Mouse (Mus musculus) mature B cell (primary cell): Measurements from ENCODE around the gene Sox12.

Experiments used
- in situ Hi-C: fragments of 300-500 bp; cut with MboI; formaldehyde crosslinking; loops from 2 replicates; pipeline ENCODE4 v1.14.3; 2019

Sox12 gene

GRCm38 (mm10) chr2:152399122-152399542 lies 1.3 kb upstream of the Sox12 start:
- in situ Hi-C loops = no loop called here

GRCm38 (mm10) chr2:152398691-152399090 lies 828 bp upstream of the Sox12 start:
- in situ Hi-C loops = no loop called here

GRCm38 (mm10) chr2:152397004-152397589 lies 766 bp downstream of the Sox12 start:
- in situ Hi-C loops = no loop called here

GRCm38 (mm10) chr2:152396110-152397003 lies 1.5 kb downstream of the Sox12 start:
- in situ Hi-C loops = no loop called here

GRCm38 (mm10) chr2:152395271-152395920 lies 2.5 kb downstream of the Sox12 start:
- in situ Hi-C loops = no loop called here

GRCm38 (mm10) chr2:152393225-152394017 lies 4.4 kb downstream of the Sox12 start:
- in situ Hi-C loops = no loop called here

- in situ Hi-C loops = no loop called here
These were observed 5.1 kb downstream of the Sox12 start for GRCm38 (mm10) chr2:152392786-152393185.

GRCm38 (mm10) chr2:152384191-152384590 lies 13.7 kb downstream of the Sox12 start:
- in situ Hi-C loops = no loop called here

GRCm38 (mm10) chr2:152376345-152376741 lies 21.5 kb downstream of the Sox12 start, which contains the start of gene Nrsn2:
TSS of gene Nrsn2 (minus strand) at chr2:152376638.
- in situ Hi-C loops = no loop called here

GRCm38 (mm10) chr2:152375652-152376344 lies 22.1 kb downstream of the Sox12 start:
- in situ Hi-C loops = no loop called here

- in situ Hi-C loops = loop anchor here (25.0 kb wide), 1 partner anchor 261 kb away; the partner anchor contains the start of gene Srxn1
These were observed 24.3 kb downstream of the Sox12 start for GRCm38 (mm10) chr2:152373547-152373946.

GRCm38 (mm10) chr2:152372661-152373060 lies 25.2 kb downstream of the Sox12 start:
- in situ Hi-C loops = loop anchor here (25.0 kb wide), 1 partner anchor 260 kb away; the partner anchor contains the start of gene Srxn1

GRCm38 (mm10) chr2:152372104-152372503 lies 25.8 kb downstream of the Sox12 start:
- in situ Hi-C loops = loop anchor here (25.0 kb wide), 1 partner anchor 260 kb away; the partner anchor contains the start of gene Srxn1

GRCm38 (mm10) chr2:152368532-152369140 lies 29.2 kb downstream of the Sox12 start:
- in situ Hi-C loops = loop anchor here (25.0 kb wide), 1 partner anchor 256 kb away; the partner anchor contains the start of gene Srxn1

- in situ Hi-C loops = loop anchor here (25.0 kb wide), 1 partner anchor 256 kb away; the partner anchor contains the start of gene Srxn1
These were observed 29.9 kb downstream of the Sox12 start for GRCm38 (mm10) chr2:152367917-152368316.

- in situ Hi-C loops = loop anchor here (25.0 kb wide), 1 partner anchor 251 kb away; the partner anchor contains the start of gene Srxn1
These were observed 34.4 kb downstream of the Sox12 start for GRCm38 (mm10) chr2:152363245-152364147.

GRCm38 (mm10) chr2:152361193-152361592 lies 36.7 kb downstream of the Sox12 start:
- in situ Hi-C loops = loop anchor here (25.0 kb wide), 1 partner anchor 249 kb away; the partner anchor contains the start of gene Srxn1

GRCm38 (mm10) chr2:152360271-152360775 lies 37.5 kb downstream of the Sox12 start:
- in situ Hi-C loops = loop anchor here (25.0 kb wide), 1 partner anchor 248 kb away; the partner anchor contains the start of gene Srxn1

- in situ Hi-C loops = loop anchor here (25.0 kb wide), 1 partner anchor 247 kb away; the partner anchor contains the start of gene Srxn1
These were observed 38.2 kb downstream of the Sox12 start for GRCm38 (mm10) chr2:152359616-152360015.
